Mouse (Mus musculus) CH12.LX (cell line): ENCODE results near the gene Map7d1.

Experiments
- TBP ChIP-seq: conservative IDR thresholded peaks from 2 replicates; pipeline ENCODE4 v1.6.1; 2011; ENCODE audit warnings: low read depth, low read length, improper control_type of control experiment
- ZC3H11A ChIP-seq: IDR thresholded peaks from 2 replicates; pipeline ENCODE4 v1.6.1; 2012; ENCODE audit warnings: low read depth, mild to moderate bottlenecking, inconsistent platforms, low read length, improper control_type of control experiment

GRCm38 (mm10) chr4:126234496-126235175 is 21.5 kb downstream of the Map7d1 start:
- TF ChIP-seq TBP (no peak), ZC3H11A (no peak)
